Mouse (Mus musculus) left cerebral cortex, adult 2 months (tissue): ENCODE results near the gene Steap2. TPM values are rescaled to one million over a fixed set of nuclear protein-coding genes. Genes with fewer than 3 reads are reported as not detected.
A peak's percentile ranks its signal among the peaks of the same experiment; 100 is the strongest.

Source experiments
- DNase-seq, 2 experiments: peaks; one replicate each; pipeline ENCODE4 v3.0.0; 2021 to 2022; ENCODE audit warnings: low spot score in 2 of 2, mixed read lengths in 1 of 2; ENCODE audit errors: extremely low spot score in 1 of 2
- H3K27ac ChIP-seq: fragments of 200-600 bp; 2 replicates; pipeline ENCODE4 v1.8.1; 2022
- H3K4me3 ChIP-seq: fragments of 200-600 bp; 2 replicates; pipeline ENCODE4 v1.8.1; 2022
- CTCF ChIP-seq: fragments of 200-600 bp; IDR thresholded peaks from 2 replicates; pipeline ENCODE4 v1.8.1; 2022; ENCODE audit warnings: antibody characterized with exemption, mild to moderate bottlenecking, moderate library complexity
- intact Hi-C: fragments of 180-260 bp; cut with DNase I; formaldehyde crosslinking; loops from one replicate; pipeline ENCODE4 v1.15.1; 2025
- total RNA-seq, 2 experiments: library from RNA; stranded (reverse); gene quantifications; 2 replicates each; pipeline ENCODE4 v1.2.3; 2021

Steap2 gene
- total RNA-seq, 2 experiments from 2014 or later, result 8.1 to 9.5 TPM

- no peak within 1 kb of the TSS for H3K27ac ChIP-seq
- intact Hi-C loops, result loop anchor here (5.0 kb wide), 1 partner anchor 83 kb away; the partner anchor contains the start of gene Steap1
Measured at GRCm38 (mm10) chr5:5663655-5664370, 30.6 kb downstream of the Steap2 start, which contains the start of gene Cfap69. TSS of gene Cfap69 (minus strand) at chr5:5664239.

GRCm38 (mm10) chr5:5663057-5663456 lies 31.3 kb downstream of the Steap2 start:
- TF ChIP-seq CTCF, result no peak
- DNase-seq, result no peak
- intact Hi-C loops, result loop anchor here (5.0 kb wide), 1 partner anchor 84 kb away; the partner anchor contains the start of gene Steap1
- H3K27ac ChIP-seq, result no peak overlapping the region
- H3K4me3 ChIP-seq, result peak overlapping the region; percentile 85

More at GRCm38 (mm10) chr5:5663655-5664370, 30.6 kb downstream of the Steap2 start, which contains the start of gene Cfap69:
- TF ChIP-seq CTCF, result no peak; the same call in 1 of the 2 replicates
- DNase-seq, result peak; percentile 88 to 89
- H3K4me3 ChIP-seq, result peak within 1 kb of the TSS; percentile 85

- DNase-seq, result no peak
- intact Hi-C loops, result no loop called here
- no peak for TF ChIP-seq CTCF
- Histone ChIP-seq H3K4me3 (no peak overlapping the region), H3K27ac (no peak overlapping the region)
Measured at GRCm38 (mm10) chr5:5658680-5659079, 35.7 kb downstream of the Steap2 start.

- DNase-seq, result no peak
- no peak overlapping the region for H3K4me3 ChIP-seq
- intact Hi-C loops, result no loop called here
- TF ChIP-seq CTCF, result no peak
- no peak overlapping the region for H3K27ac ChIP-seq
Measured at GRCm38 (mm10) chr5:5657932-5658331, 36.4 kb downstream of the Steap2 start.

- no peak overlapping the region for H3K27ac ChIP-seq
- intact Hi-C loops, result loop anchor here (2.0 to 5.0 kb wide), 3 partner anchors 62 to 152 kb away; partner anchors contain the start of gene Cldn12
- DNase-seq, result peak; percentile 36
- TF ChIP-seq CTCF, result no peak
- H3K4me3 ChIP-seq, result no peak overlapping the region
Measured at GRCm38 (mm10) chr5:5648817-5649569, 45.4 kb downstream of the Steap2 start.

GRCm38 (mm10) chr5:5646173-5646572 lies 48.2 kb downstream of the Steap2 start:
- intact Hi-C loops, result loop anchor here (1.0 to 5.0 kb wide), 3 partner anchors 103 to 149 kb away; partner anchors contain the start of genes Cldn12 and Steap1
- peak; percentile 52 for TF ChIP-seq CTCF
- no peak overlapping the region for H3K27ac ChIP-seq
- no peak overlapping the region for H3K4me3 ChIP-seq
- no peak for DNase-seq

GRCm38 (mm10) chr5:5638496-5638895 lies 55.9 kb downstream of the Steap2 start:
- no peak for TF ChIP-seq CTCF
- no peak for DNase-seq
- Histone ChIP-seq H3K4me3 (no peak overlapping the region), H3K27ac (no peak overlapping the region)
- intact Hi-C loops, result no loop called here

GRCm38 (mm10) chr5:5625491-5625890 lies 68.9 kb downstream of the Steap2 start:
- intact Hi-C loops, result no loop called here
- H3K4me3 ChIP-seq, result no peak overlapping the region

GRCm38 (mm10) chr5:5618329-5618728 lies 76.0 kb downstream of the Steap2 start:
- no peak overlapping the region for H3K27ac ChIP-seq
- DNase-seq, result no peak
- no peak overlapping the region for H3K4me3 ChIP-seq
- TF ChIP-seq CTCF, result no peak
- intact Hi-C loops, result no loop called here

More at GRCm38 (mm10) chr5:5625491-5625890, 68.9 kb downstream of the Steap2 start:
- DNase-seq, result no peak
- TF ChIP-seq CTCF, result no peak
- H3K27ac ChIP-seq, result no peak overlapping the region

Other genes starting within 250 kb of the Steap2 start
- gene 1700015F17Rik, start 215.4 kb downstream of the Steap2 start, total RNA-seq, result under 1 TPM in 1 of 2 experiments, not detected in 1; 0.70 TPM
- 10 to 100 TPM; 40.5 to 45.1 TPM for gene Cldn12, start 179.6 kb downstream of the Steap2 start, total RNA-seq
- 10 to 100 TPM; 10.8 to 12.0 TPM for gene Gtpbp10, start 135.0 kb downstream of the Steap2 start, total RNA-seq
- not detected for gene Gm8773, start 120.8 kb downstream of the Steap2 start, total RNA-seq
- gene Cfap69, start 30.3 kb downstream of the Steap2 start, total RNA-seq, result 10 to 100 TPM; 21.5 to 28.2 TPM
- gene Steap1, start 54.7 kb upstream of the Steap2 start, total RNA-seq, result under 1 TPM in 1 of 2 experiments, not detected in 1; 0.48 TPM